Mouse (Mus musculus): ENCODE results near the gene Mrpl28. TPM values are rescaled to one million over a fixed set of nuclear protein-coding genes. Genes with fewer than 3 reads are reported as not detected.

Mrpl28 gene
- polyA plus RNA-seq, 1 experiment, result 145 TPM

- TF ChIP-seq POLR2AphosphoS2 (IDR thresholded peaks at IDR 0.05; ENCODE audit: insufficient read length, low read depth), result no peak
- no peak for TF ChIP-seq E2F4 (IDR thresholded peaks at IDR 0.05; ENCODE audit: insufficient read depth)
- TF ChIP-seq TCF3 (IDR thresholded peaks at IDR 0.05; ENCODE audit: insufficient read length, low read depth), result no peak
- TF ChIP-seq MYOD1 (IDR thresholded peaks at IDR 0.05; ENCODE audit: control insufficient read depth in 1 of 3, insufficient read length in 2 of 3, low read depth in 2 of 3), result no peak
- no peak for TF ChIP-seq MYOG (IDR thresholded peaks at IDR 0.05; ENCODE audit: control insufficient read depth in 1 of 3, insufficient read depth in 1 of 3, insufficient read length in 2 of 3, low read depth in 2 of 3)
- TF ChIP-seq REST (IDR thresholded peaks at IDR 0.05; ENCODE audit: insufficient read depth, insufficient read length), result no peak
- no peak for TF ChIP-seq MAX (IDR thresholded peaks at IDR 0.05; ENCODE audit: low read depth)
- no peak for TF ChIP-seq CEBPB (IDR thresholded peaks at IDR 0.05; ENCODE audit: insufficient read depth, poor library complexity, severe bottlenecking)
- no peak for TF ChIP-seq USF1 (IDR thresholded peaks at IDR 0.05; ENCODE audit: low read depth)
- TF ChIP-seq TCF12 (IDR thresholded peaks at IDR 0.05; ENCODE audit: insufficient read depth, poor library complexity, severe bottlenecking), result no peak
- Histone ChIP-seq H3K27me3 (ENCODE audit: control insufficient read depth, insufficient read depth, insufficient read length) (peaks cover 15% of the 10 kb centered on the region), H3K79me2 (ENCODE audit: control insufficient read depth, insufficient read depth) (peaks cover 15% of the 10 kb centered on the region), H3K4me3 (peak overlapping the region; percentile 89), H3K4me2 (ENCODE audit: low read depth) (peak overlapping the region; percentile 38), H3ac (ENCODE audit: control insufficient read depth, insufficient read length) (peak overlapping the region; percentile 61), H3K36me3 (ENCODE audit: control insufficient read depth, insufficient read depth) (no peaks in the 10 kb centered on the region)
Measured at GRCm38 (mm10) chr17:26122431-26123140, 714 bp upstream of the Mrpl28 start.

- Histone ChIP-seq H3K27me3 (ENCODE audit: control insufficient read depth, insufficient read depth, insufficient read length) (peaks cover 2% of the 10 kb centered on the region), H3K79me2 (ENCODE audit: control insufficient read depth, insufficient read depth) (peaks cover 15% of the 10 kb centered on the region), H3K4me3 (peak overlapping the region; percentile 89), H3ac (ENCODE audit: control insufficient read depth, insufficient read length) (no peak overlapping the region), H3K4me2 (ENCODE audit: low read depth) (peak overlapping the region; percentile 99), H3K36me3 (ENCODE audit: control insufficient read depth, insufficient read depth) (peaks cover 5% of the 10 kb centered on the region)
- TF ChIP-seq TCF12 (IDR thresholded peaks at IDR 0.05; ENCODE audit: insufficient read depth, poor library complexity, severe bottlenecking) (no peak), MAX (IDR thresholded peaks at IDR 0.05; ENCODE audit: low read depth) (no peak), REST (IDR thresholded peaks at IDR 0.05; ENCODE audit: insufficient read depth, insufficient read length) (no peak), SRF (IDR thresholded peaks at IDR 0.05; ENCODE audit: control insufficient read depth, insufficient read length, low read depth) (no peak), POLR2A (IDR thresholded peaks at IDR 0.05; ENCODE audit: insufficient read length, low read depth) (no peak), POLR2AphosphoS2 (IDR thresholded peaks at IDR 0.05; ENCODE audit: insufficient read length, low read depth) (no peak), MYOG (IDR thresholded peaks at IDR 0.05; ENCODE audit: control insufficient read depth in 1 of 3, insufficient read depth in 1 of 3, insufficient read length in 2 of 3, low read depth in 2 of 3) (no peak), TCF3 (IDR thresholded peaks at IDR 0.05; ENCODE audit: insufficient read length, low read depth) (no peak), CEBPB (IDR thresholded peaks at IDR 0.05; ENCODE audit: insufficient read depth, poor library complexity, severe bottlenecking) (no peak), USF1 (IDR thresholded peaks at IDR 0.05; ENCODE audit: low read depth) (no peak), E2F4 (IDR thresholded peaks at IDR 0.05; ENCODE audit: insufficient read depth) (no peak), MYOD1 (IDR thresholded peaks at IDR 0.05; ENCODE audit: control insufficient read depth in 1 of 3, insufficient read length in 2 of 3, low read depth in 2 of 3) (no peak)
Measured at GRCm38 (mm10) chr17:26124560-26124959, 1.3 kb downstream of the Mrpl28 start.

- peaks cover 15% of the 10 kb centered on the region for H3K79me2 ChIP-seq (ENCODE audit: control insufficient read depth, insufficient read depth)
- H3ac ChIP-seq (ENCODE audit: control insufficient read depth, insufficient read length), result no peak overlapping the region
- no peak overlapping the region for H3K4me2 ChIP-seq (ENCODE audit: low read depth)
- H3K27me3 ChIP-seq (ENCODE audit: control insufficient read depth, insufficient read depth, insufficient read length), result no peaks in the 10 kb centered on the region
- no peak for TF ChIP-seq POLR2A (IDR thresholded peaks at IDR 0.05; ENCODE audit: insufficient read length, low read depth)
- TF ChIP-seq MAX (IDR thresholded peaks at IDR 0.05; ENCODE audit: low read depth), result no peak
- TF ChIP-seq MYOG (IDR thresholded peaks at IDR 0.05; ENCODE audit: control insufficient read depth in 1 of 3, insufficient read depth in 1 of 3, insufficient read length in 2 of 3, low read depth in 2 of 3), result no peak
- TF ChIP-seq CEBPB (IDR thresholded peaks at IDR 0.05; ENCODE audit: insufficient read depth, poor library complexity, severe bottlenecking), result no peak
- no peak for TF ChIP-seq TCF3 (IDR thresholded peaks at IDR 0.05; ENCODE audit: insufficient read length, low read depth)
- TF ChIP-seq USF1 (IDR thresholded peaks at IDR 0.05; ENCODE audit: low read depth), result no peak
- TF ChIP-seq MYOD1 (IDR thresholded peaks at IDR 0.05; ENCODE audit: control insufficient read depth in 1 of 3, insufficient read length in 2 of 3, low read depth in 2 of 3), result no peak
- TF ChIP-seq SRF (IDR thresholded peaks at IDR 0.05; ENCODE audit: control insufficient read depth, insufficient read length, low read depth), result no peak
- no peak for TF ChIP-seq E2F4 (IDR thresholded peaks at IDR 0.05; ENCODE audit: insufficient read depth)
- TF ChIP-seq REST (IDR thresholded peaks at IDR 0.05; ENCODE audit: insufficient read depth, insufficient read length), result no peak
- no peak for TF ChIP-seq POLR2AphosphoS2 (IDR thresholded peaks at IDR 0.05; ENCODE audit: insufficient read length, low read depth)
- TF ChIP-seq TCF12 (IDR thresholded peaks at IDR 0.05; ENCODE audit: insufficient read depth, poor library complexity, severe bottlenecking), result no peak
- H3K36me3 ChIP-seq (ENCODE audit: control insufficient read depth, insufficient read depth), result peaks cover 5% of the 10 kb centered on the region
- no peak overlapping the region for H3K4me3 ChIP-seq
Measured at GRCm38 (mm10) chr17:26125226-26125625, 1.9 kb downstream of the Mrpl28 start.

- no peak for TF ChIP-seq POLR2AphosphoS2 (IDR thresholded peaks at IDR 0.05; ENCODE audit: insufficient read length, low read depth)
- TF ChIP-seq TCF3 (IDR thresholded peaks at IDR 0.05; ENCODE audit: insufficient read length, low read depth), result no peak
- Histone ChIP-seq H3K36me3 (ENCODE audit: control insufficient read depth, insufficient read depth) (peaks cover 5% of the 10 kb centered on the region), H3K27me3 (ENCODE audit: control insufficient read depth, insufficient read depth, insufficient read length) (no peaks in the 10 kb centered on the region), H3ac (ENCODE audit: control insufficient read depth, insufficient read length) (no peak overlapping the region), H3K4me2 (ENCODE audit: low read depth) (no peak overlapping the region), H3K4me3 (no peak overlapping the region), H3K79me2 (ENCODE audit: control insufficient read depth, insufficient read depth) (no peaks in the 10 kb centered on the region)
Measured at GRCm38 (mm10) chr17:26131062-26131732, 7.9 kb downstream of the Mrpl28 start.

All from myocyte (in vitro differentiated cells).